Mouse (Mus musculus) heart, postnatal 0 days (tissue): ENCODE measurements around the gene Pigl.

Experiments
- CTCF ChIP-seq: IDR thresholded peaks from 2 replicates; pipeline ENCODE4 v1.5.1; 2016; ENCODE audit warnings: antibody characterized with exemption, control low read depth, low read depth
- EP300 ChIP-seq: IDR thresholded peaks from 2 replicates; pipeline ENCODE4 v1.6.1; 2016; ENCODE audit warnings: antibody characterized with exemption, low read depth

- no peak for TF ChIP-seq CTCF
- TF ChIP-seq EP300 = no peak
These were observed 12.2 kb downstream of the Pigl start for GRCm38 (mm10) chr11:62470451-62470850.
